Mouse (Mus musculus) cerebellum, adult 2 months (tissue): ENCODE data around the gene Flrt2.

Source experiments
- CTCF ChIP-seq: fragments of 200-500 bp; IDR thresholded peaks from 2 replicates; pipeline ENCODE4 v1.5.1; 2011; ENCODE audit warnings: low read depth, mild to moderate bottlenecking, control low read depth, low read length, moderate library complexity, borderline replicate concordance; ENCODE audit not compliant: insufficient read depth
- POLR2A ChIP-seq: fragments of 200-500 bp; IDR thresholded peaks from 2 replicates; pipeline ENCODE4 v1.6.1; 2011; ENCODE audit warnings: low read length, control low read depth, borderline replicate concordance; ENCODE audit not compliant: insufficient read depth

- TF ChIP-seq CTCF, result no peak
- TF ChIP-seq POLR2A, result no peak
These were observed 67.3 kb downstream of the Flrt2 start for GRCm38 (mm10) chr12:95759212-95759746.
